Mouse (Mus musculus) heart, adult 11 months (tissue): ENCODE measurements at regions not wholly inside any gene's neighbourhood (a gene's known extent, or its start where the extent isn't known, plus 50 kb on each side); places are given as distances from the start of the nearest gene placed in this dataset.
A peak's percentile ranks its signal among the peaks of the same experiment; 100 is the strongest.

Experiments used
- DNase-seq: peaks from one replicate; pipeline ENCODE4 v3.0.0; 2022

DNA sequence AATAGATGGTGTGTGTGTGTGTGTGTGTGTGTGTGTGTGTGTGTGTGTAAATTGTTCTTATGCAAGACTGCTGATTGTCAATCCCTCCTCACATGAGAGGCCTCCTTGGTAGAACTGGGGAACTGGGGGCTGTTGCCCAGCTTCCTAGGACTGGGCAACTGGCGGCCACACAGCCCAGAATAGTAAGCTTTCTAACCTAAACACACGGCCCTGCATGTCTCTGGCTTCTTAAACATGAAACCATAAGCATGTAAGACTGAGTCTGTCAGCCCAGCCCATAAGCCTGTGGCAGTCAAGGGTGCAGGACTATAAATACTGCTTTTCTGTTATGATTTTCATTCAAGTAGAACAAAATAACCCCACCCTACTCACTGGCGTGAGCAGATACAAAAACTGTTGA lies 60.7 kb downstream of the Ifng start:
- DNase-seq, result no peak

DNA sequence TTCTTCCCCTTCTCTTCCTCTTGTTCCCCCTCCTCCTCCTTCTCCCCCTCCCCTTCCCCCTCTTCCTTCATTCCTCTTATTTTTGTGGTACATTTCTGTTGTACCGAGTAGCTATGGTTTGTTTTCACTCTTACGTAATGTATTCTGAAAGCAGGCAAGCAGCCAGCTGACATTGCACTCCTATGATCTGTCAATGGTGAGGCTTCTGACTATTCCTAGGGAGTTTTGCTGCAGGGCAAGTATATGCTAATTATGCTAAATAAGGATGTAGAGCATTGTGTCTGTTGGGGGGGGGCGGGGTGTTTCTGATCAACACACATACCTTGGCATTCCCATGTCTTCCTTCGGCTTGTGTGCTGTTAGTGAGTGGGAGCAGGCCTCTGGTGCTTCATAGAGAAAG lies 64.0 kb downstream of the Ifng start:
- DNase-seq, result no peak

- DNase-seq, result no peak
Observed at GRCm38 (mm10) chr10:118506154-118506553, 65.3 kb downstream of the Ifng start.

DNA sequence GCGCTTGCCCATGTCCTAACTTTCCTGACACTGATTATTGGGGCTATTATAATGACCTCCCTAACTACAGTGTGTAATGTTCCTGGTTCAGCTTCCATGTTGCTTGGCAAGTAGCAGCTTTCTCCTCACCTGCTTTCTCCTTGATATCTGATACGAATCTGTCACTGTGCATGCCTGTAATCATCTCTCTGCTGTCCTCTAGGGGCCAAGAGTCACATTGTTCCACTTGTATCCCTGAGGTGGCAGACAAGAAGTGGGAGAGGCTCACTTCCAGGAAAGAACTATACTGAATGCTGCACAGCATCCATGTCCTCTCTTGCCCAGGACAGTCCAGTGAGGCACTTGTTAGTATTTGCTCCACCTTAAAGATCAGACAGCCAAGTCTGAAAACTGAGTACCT lies 66.8 kb downstream of the Ifng start:
- no peak for DNase-seq

DNA sequence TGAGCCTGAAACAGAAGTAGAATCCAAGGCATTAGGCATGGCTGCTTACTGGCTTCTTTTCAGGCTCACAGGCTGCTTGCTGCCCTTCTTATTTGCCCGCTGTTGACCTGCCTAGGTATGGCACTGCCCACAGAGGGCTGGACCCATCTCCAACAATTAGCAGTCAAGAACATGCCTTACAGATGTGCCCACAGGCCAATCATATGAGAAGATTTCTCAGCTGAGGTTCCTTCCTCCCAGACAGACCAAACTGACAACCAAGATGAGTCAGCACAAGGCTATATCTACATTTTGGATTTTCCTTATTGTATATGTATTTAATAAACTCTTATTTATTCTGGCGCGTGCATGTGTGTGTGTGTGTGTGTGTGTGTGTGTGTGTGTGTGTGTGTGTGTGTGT lies 76.0 kb downstream of the Ifng start:
- no peak for DNase-seq

GRCm38 (mm10) chr10:118517995-118518394 lies 77.1 kb downstream of the Ifng start:
- DNase-seq, result no peak

DNA sequence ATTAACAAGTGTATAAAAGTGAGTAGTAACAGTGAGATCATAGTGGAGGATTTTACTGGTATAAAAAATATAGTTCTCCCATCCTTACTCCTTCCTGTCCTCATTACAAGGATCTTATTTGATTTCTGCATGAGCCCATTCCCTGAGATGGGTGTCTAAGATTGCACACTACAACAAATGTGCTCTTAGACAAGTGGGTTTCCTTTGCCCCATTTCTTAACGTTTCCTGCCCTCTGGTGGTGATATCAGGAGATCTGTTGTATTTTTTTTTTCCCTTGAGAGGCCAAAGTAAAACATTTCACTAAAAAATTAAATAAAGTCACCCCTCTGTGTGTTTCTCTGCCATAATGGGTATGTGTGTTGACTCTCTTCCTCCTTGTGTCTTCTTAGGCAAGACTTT lies 105.1 kb downstream of the Ifng start:
- DNase-seq, result no peak

DNA sequence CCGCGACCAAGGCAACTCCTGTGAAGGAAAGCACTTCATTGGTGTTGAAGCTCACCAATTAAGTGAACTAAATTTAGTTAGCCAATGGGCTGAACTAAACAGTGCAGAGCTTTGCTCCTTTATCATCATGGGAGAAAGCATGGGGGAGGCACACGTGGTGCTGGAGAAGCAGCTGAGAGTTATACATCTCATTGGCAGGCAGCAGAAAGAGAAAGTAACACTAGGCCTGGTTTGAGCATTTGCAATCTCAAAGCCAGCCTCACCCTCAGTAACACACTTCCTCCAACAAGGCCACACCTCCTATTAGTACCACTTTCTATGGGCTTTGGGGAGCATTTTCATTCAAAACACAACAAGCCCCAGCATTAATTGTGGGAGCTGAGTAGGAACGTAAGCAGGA lies 109.4 kb downstream of the Ifng start:
- no peak for DNase-seq

DNA sequence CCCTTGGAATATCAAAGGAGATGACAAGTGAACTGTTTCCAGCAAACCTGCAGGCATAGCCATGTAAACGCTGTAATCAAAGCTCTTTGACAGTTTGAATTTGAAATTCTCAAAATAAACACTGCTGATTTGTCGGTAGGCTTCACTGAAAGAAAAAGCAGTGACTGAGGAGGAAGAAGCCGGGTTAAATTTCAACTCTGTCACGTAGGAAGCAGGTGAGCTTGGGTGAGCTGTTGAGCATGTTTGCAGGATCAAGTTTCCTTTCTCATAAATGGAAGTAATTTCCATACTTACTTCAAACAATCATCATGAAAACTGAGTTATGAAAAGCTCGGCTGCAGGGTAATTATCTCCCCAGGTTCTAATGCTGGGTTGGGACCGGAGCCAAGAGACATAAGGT lies 118.0 kb downstream of the Ifng start:
- DNase-seq, result peak; percentile 52

DNA sequence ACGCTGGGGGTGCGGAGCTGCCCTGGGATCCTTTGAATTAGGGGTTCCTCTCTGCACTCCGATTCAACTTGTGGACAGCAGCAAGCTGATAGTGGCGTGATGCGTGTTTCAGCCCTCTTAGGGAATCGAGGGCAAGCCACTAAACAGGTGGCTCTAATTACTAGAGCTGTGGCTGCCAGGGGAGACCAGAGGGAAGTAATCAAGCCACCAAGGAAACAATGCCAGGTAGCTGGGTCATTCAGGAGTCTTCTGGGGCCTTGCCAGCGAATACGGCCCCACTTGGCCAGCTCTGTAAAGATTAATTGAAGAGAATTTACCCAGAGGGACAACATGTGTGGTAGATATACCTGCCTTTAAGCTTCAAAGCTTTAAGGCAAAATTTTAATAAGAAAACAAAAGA lies 123.2 kb downstream of the Ifng start:
- peak; percentile 84 for DNase-seq

DNA sequence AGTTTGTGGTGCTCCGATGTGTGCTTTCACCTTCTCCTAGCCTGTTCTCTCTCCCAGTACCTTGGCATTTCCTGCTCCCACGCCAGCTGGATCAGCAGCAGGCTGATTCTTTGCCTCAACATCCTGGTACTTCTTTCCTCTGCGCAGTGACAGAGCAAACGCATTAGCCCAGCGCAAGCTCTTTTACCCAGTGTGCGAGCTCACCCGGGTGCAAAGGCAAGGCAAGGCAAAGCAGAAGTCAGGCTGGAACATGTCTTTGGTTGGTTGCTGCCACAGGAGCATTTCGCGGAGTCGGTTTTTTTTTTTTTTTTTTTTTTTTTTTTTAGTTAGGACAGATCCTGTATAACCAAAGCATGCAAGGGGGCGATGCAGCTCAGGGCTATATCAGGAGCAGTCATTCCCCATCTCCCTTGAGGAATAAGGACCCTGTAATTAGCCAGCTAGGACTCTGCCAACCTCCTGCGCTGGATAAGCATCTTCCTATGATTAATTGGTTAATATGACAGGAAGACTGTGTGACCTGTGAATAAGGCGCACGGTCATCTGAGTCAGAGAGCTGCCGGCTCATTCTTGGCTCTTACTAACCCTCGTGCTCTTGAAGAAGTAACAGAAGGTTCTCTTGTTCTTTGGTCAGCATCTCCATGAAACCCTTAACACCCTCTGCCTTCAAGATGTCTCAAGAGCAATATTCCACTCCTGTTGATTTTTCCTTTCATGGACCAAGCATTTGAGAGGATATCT lies 123.9 kb downstream of the Ifng start:
- peak; percentile 75 for DNase-seq

GRCm38 (mm10) chr10:118568617-118569016 lies 127.8 kb downstream of the Ifng start:
- peak; percentile 56 for DNase-seq

DNA sequence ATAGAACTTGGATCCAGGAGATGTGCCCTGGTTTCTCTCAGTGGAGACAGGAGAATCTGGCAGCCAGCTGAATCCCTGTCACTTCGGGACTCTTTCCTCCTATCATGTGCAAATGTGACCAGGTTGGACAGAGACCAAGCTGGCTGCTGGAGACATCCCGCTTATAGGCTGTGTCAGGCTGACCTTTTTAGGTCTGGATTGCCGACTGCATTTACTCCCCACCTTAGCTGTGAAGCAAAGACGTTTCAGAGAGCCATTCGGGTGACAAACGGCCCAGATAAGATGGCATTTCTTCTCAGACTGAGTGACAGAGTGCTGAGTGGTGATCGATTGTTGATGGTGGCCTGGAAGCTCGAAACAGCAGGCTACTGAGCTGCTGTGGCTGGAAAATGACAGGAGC lies 128.6 kb downstream of the Ifng start:
- DNase-seq, result peak; percentile 93

DNA sequence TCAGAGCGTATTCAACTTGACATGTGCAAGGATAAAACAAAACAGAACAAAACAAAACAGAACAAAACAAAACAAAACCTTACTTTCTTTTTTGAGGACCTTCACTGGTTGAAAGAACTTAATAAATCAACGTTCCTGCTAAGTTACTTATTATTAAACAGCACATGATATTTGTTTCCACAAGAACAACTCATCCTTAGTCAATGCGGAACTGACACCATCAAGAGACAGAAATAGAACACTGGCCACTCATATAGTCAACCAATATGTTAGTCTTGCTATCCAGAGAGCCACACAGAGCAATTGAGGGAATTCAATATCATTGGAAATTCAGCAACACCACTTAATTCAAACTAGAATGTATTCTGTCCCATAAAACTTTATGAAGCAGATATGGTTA lies 132.4 kb downstream of the Ifng start:
- no peak for DNase-seq

DNA sequence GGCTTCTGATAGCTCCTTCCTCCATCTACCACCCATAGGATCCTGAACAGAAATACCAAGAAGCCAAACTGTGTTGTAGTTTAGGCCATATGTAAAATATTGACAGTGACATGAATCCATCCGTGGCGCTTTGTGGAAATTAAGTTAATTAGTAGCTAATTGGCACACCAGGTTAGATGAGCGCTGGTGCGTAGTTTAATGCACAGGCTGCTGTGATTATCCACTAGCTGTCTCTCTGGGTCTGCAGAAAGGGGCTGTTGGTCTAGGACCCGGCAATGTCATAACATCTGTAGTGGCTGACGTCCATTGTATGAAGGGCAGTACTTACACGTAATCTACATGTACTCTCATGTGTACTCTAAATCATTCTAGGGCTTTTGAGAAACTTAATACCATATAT lies 134.7 kb downstream of the Ifng start:
- no peak for DNase-seq

DNA sequence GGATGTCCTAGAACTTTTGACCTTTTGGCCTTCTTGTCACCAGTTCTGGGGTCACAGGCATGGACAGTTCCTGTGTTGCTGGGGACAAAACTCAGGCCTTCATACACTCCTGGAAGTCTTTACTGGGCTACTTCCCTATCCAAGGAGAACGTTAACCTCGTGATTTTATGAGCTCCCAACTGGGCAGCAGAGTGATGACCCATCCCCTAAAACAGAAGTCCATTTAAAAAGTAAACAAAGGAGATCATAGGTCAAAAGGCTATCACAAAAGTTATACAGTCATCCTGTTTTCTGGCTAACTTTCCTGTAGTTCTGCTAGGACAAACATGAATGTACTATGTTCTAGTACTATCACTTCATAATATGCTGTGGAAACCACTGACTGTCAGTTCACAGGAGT lies 140.5 kb downstream of the Ifng start:
- DNase-seq, result peak; percentile 52

- DNase-seq, result peak; percentile 78
Observed at GRCm38 (mm10) chr10:118585821-118586220, 145.0 kb downstream of the Ifng start.

GRCm38 (mm10) chr10:118588198-118588597 lies 147.4 kb downstream of the Ifng start:
- peak; percentile 78 for DNase-seq

DNA sequence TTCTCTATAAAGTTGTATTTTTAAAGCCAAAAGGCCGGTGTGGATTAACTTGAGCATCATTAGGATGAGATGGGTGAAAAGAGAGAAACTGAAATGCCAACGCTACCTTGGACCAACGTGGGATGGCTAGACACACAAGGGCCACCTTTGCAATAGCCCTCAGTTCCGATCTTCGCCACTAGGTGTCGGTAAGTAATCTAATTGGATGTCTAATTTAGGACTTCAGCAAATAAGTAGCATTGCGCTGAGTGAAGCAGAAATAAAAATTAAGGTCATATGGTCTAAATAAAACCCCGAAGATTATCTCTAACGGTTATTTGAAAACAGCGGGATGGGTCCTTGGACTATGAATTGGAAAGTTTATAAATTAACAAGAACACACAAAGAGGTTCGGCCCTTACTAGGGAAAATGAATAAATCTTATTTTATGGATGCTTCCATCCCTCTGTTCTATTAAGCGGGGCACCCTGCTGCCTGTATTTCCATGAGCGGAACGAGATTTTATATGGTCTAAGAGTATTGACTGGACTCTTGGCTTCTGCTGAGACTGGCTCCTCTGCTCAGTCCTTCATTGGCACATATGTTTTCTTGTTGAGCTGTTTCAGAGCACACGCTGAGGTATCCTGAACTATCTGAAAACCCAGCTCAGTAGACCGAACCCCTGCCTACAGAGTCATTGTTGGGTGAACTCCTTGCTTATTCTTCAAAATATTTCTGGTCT lies 152.0 kb downstream of the Ifng start:
- DNase-seq, result peak; percentile 92

- peak; percentile 88 for DNase-seq
Observed at GRCm38 (mm10) chr10:118596206-118596605, 155.4 kb downstream of the Ifng start.

GRCm38 (mm10) chr10:118598497-118598896 lies 157.7 kb downstream of the Ifng start:
- peak; percentile 57 for DNase-seq

GRCm38 (mm10) chr10:118599197-118599596 lies 158.4 kb downstream of the Ifng start:
- DNase-seq, result peak; percentile 72

DNA sequence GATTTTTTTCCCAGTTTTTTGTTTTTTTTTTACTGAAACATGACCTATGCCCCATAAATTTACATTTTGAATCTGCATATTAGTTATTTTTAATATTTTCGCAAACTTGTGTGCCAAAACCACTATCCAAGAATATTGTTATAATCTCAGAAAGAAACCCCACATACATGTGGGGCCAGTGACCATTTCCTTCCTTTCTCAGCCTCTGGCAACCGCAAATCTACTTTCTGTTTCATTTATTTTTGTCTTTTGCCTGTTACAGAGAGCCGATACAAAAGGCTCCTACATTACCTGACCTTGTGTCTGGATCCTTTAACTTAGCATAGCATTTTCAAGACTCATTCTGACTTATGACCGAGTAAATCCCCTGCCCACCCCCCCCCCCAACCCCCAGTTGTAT lies 158.8 kb downstream of the Ifng start:
- peak; percentile 3 for DNase-seq

- peak; percentile 81 for DNase-seq
Observed at GRCm38 (mm10) chr10:118602922-118603321, 162.1 kb downstream of the Ifng start.
